Mouse (Mus musculus) lung, postnatal 0 days (tissue): ENCODE measurements around the gene Gm37240. TPM values are rescaled to one million over a fixed set of nuclear protein-coding genes. Genes with fewer than 3 reads are reported as not detected.

Experiments used
- ATAC-seq: fragments of 200-750 bp; cut with Nextera tagmentation; 2 replicates; pipeline ENCODE4 v1.8.0; 2017; ENCODE audit warnings: moderate library complexity
- DNase-seq: peaks from one replicate; pipeline ENCODE4 v3.0.0-alpha.2; 2016; ENCODE audit warnings: low spot score
- H3K27ac ChIP-seq: fragments of 300-500 bp; sonication (generic); 2 replicates; pipeline ENCODE4 v1.5.1; 2014; ENCODE audit warnings: antibody characterized with exemption, mild to moderate bottlenecking, low read length, mixed read lengths
- H3K27me3 ChIP-seq: fragments of 300-500 bp; sonication (generic); replicated peaks from 2 replicates; pipeline ENCODE4 v1.6.1; 2014; ENCODE audit warnings: low read length, mixed read lengths; ENCODE audit not compliant: insufficient read depth
- H3K36me3 ChIP-seq: fragments of 300-500 bp; sonication (generic); 2 replicates; pipeline ENCODE4 v1.6.1; 2014; ENCODE audit warnings: low read length, mixed read lengths; ENCODE audit not compliant: insufficient read depth
- H3K4me1 ChIP-seq: fragments of 300-500 bp; sonication (generic); 2 replicates; pipeline ENCODE4 v1.6.1; 2014; ENCODE audit warnings: antibody characterized with exemption, low read depth, low read length, mixed read lengths; ENCODE audit not compliant: insufficient read depth
- H3K4me2 ChIP-seq: fragments of 300-500 bp; sonication (generic); replicated peaks from 2 replicates; pipeline ENCODE4 v1.6.1; 2014; ENCODE audit warnings: low read depth, mild to moderate bottlenecking, low read length, moderate library complexity, mixed read lengths
- H3K4me3 ChIP-seq: fragments of 300-500 bp; sonication (generic); 2 replicates; pipeline ENCODE4 v1.5.1; 2014; ENCODE audit warnings: low read depth, low read length
- H3K9ac ChIP-seq: fragments of 300-500 bp; sonication (generic); replicated peaks from 2 replicates; pipeline ENCODE4 v1.6.1; 2014; ENCODE audit warnings: low read depth, mild to moderate bottlenecking
- H3K9me3 ChIP-seq: fragments of 300-500 bp; sonication (generic); 2 replicates; pipeline ENCODE4 v1.6.1; 2016; ENCODE audit warnings: low read length, mixed read lengths
- CTCF ChIP-seq: IDR thresholded peaks from 2 replicates; pipeline ENCODE4 v1.5.1; 2016; ENCODE audit warnings: antibody characterized with exemption, mild to moderate bottlenecking
- EP300 ChIP-seq: IDR thresholded peaks from 2 replicates; pipeline ENCODE4 v1.6.1; 2016; ENCODE audit warnings: antibody characterized with exemption, mild to moderate bottlenecking, control low read depth
- WGBS: fragments of 180-500 bp; shearing (Covaris S2); extraction: QIAGEN DNeasy Blood & Tissue Kit; methylation state at CpG from one replicate; pipeline ENCODE4 v1.1.7; 2014; 5-methylcytosine and 5-hydroxymethylcytosine counted together
- polyA plus RNA-seq: library from polyadenylated mRNA; unstranded; fragments of >200 nt; fragmentation: Nextera tagmentation; extraction: Ambion mirVana; gene quantifications from 2 replicates; pipeline ENCODE4 v1.2.1, GENCODE M21; 2015

Gene Gm37240
- polyA plus RNA-seq, 1 experiment from 2014 or later, result 8.9 TPM

DNA sequence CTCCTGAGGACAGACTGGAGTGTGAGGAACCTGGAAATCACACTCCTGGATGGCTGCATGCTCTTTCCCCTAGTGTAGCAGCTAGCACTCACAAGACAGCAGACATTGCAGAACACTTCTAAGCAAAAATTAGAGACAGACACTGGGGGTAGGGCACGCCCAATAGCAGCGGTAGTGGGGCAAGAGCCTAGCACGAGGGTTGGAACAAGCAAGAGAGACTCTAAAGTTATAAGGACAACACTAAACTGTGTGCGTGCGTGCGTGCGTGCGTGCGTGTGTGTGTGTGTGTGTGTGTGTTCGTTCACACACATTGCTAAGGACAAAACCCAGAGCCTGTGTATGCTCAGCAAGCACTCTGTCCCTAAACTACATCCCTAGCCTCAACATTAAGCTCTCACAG is 1386.8 kb downstream of the Gm37240 start:
- ATAC-seq, result peak; percentile 32; the same call in 1 of the 2 replicates
- Histone ChIP-seq H3K36me3 (no peaks in the 10 kb centered on the region), H3K9ac (no peak overlapping the region), H3K4me1 (no peaks in the 10 kb centered on the region), H3K27ac (no peak overlapping the region), H3K9me3 (no peaks in the 10 kb centered on the region), H3K27me3 (no peaks in the 10 kb centered on the region), H3K4me2 (no peak overlapping the region), H3K4me3 (no peak overlapping the region)
- TF ChIP-seq EP300, result no peak
- TF ChIP-seq CTCF, result no peak
- 75% methylated on average over 10 of the region's 10 CpGs for WGBS
- peak; percentile 14 for DNase-seq

DNA sequence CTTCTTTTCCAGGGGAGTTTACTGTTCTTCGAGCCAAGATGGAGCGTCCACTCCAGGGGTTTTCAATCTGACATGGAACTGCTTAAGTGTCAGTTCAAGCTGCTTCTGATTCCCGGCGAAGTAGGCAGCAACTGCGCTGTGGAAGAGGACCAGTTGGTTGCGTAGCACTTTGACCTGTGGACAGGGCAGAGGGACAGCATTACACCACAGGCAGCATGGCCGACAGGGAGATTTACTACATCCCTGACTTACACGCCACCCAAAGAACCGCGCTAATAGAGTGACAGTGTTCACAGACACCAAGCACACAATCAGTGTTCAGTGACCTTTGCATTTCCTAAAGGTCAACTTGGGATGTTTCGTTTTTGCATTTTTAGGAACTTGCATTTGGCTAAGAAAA is 1389.6 kb downstream of the Gm37240 start:
- H3K36me3 ChIP-seq, result no peaks in the 10 kb centered on the region
- TF ChIP-seq CTCF (no peak), EP300 (no peak)
- WGBS, result 82% methylated on average over 11 of the region's 11 CpGs

DNA sequence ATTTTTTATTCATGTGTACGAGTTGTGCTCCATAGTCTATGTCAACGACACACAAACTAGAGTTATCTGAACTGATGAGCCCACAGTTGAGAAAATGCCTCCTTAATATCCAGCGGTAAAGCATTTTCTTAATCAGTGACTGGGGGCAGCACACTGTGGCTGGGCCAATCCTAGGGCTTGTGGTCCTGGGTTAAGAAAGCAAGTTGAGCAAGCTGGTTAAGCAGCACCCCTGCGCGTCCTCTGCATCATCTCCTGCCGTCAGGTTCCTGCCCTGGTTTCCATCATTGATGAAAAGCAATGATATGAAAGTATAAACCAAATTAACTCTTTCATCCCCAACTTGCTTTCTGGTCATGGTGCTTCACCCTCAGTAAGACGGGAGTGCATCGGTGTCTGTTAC is 1394.7 kb downstream of the Gm37240 start:
- Histone ChIP-seq H3K9me3 (no peaks in the 10 kb centered on the region), H3K9ac (no peak overlapping the region), H3K27ac (no peak overlapping the region), H3K4me1 (no peaks in the 10 kb centered on the region), H3K27me3 (no peaks in the 10 kb centered on the region), H3K36me3 (no peaks in the 10 kb centered on the region), H3K4me3 (no peak overlapping the region), H3K4me2 (no peak overlapping the region)
- WGBS, result 81% methylated on average over 8 of the region's 8 CpGs
- DNase-seq, result no peak
- TF ChIP-seq EP300 (no peak), CTCF (no peak)
- no peak for ATAC-seq

More for the DNA sequence above, 1389.6 kb downstream of the Gm37240 start:
- DNase-seq (no peak), ATAC-seq (no peak)
- no peak overlapping the region for H3K4me3 ChIP-seq
- no peak overlapping the region for H3K4me2 ChIP-seq
- no peak overlapping the region for H3K9ac ChIP-seq
- H3K27me3 ChIP-seq, result no peaks in the 10 kb centered on the region
- no peak overlapping the region for H3K27ac ChIP-seq
- H3K9me3 ChIP-seq, result no peaks in the 10 kb centered on the region
- H3K4me1 ChIP-seq, result no peaks in the 10 kb centered on the region

DNA sequence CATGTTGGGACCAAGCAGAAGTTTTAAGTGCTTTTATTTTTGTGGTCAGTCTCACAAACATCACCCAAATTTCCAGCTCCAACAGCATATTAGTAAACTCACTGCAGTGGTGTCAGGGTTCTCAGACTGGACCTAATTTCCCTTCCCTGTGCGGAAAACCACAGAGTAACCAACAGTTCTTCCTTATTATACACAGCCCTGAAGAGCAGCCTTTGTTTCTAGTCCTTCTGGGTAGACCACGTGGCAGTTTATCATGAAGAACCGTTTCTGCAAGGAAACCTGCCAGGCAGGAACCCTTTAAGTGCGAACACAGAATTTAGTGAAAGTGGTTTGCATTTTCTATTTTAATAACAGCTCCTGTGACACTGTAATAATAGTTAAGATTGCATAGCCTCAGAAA is 1395.2 kb downstream of the Gm37240 start:
- ATAC-seq, result peak; percentile 66
- Histone ChIP-seq H3K27me3 (no peaks in the 10 kb centered on the region), H3K9ac (no peak overlapping the region), H3K9me3 (no peaks in the 10 kb centered on the region), H3K4me3 (no peak overlapping the region), H3K27ac (no peak overlapping the region), H3K4me1 (no peaks in the 10 kb centered on the region), H3K4me2 (no peak overlapping the region), H3K36me3 (no peaks in the 10 kb centered on the region)
- 45% methylated on average over 4 of the region's 4 CpGs for WGBS
- TF ChIP-seq EP300, result no peak
- TF ChIP-seq CTCF, result no peak
- peak; percentile 66 for DNase-seq

DNA sequence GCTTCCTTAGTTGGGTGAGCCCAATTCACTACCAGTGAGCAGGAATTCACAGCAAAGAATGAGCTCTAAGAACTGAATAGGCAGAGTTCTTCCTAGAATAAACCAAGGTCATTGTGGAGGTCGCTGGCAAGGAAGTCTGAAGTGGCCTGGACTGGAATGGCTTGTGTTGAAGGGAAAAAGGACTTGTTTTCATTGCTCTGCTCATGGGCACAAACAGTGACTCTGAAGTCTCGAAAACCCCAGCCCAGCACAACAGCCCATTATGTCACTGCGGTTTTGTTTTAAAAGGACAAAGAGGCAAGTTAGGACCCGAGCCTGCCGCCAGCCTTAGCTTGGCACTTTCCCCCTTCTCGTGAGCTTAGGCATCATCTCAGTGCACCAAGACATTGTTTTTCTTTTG is 1398.6 kb downstream of the Gm37240 start:
- DNase-seq (no peak), ATAC-seq (no peak)
- Histone ChIP-seq H3K36me3 (no peaks in the 10 kb centered on the region), H3K4me3 (no peak overlapping the region), H3K27me3 (no peaks in the 10 kb centered on the region), H3K4me2 (no peak overlapping the region), H3K27ac (no peak overlapping the region), H3K9me3 (no peaks in the 10 kb centered on the region), H3K9ac (no peak overlapping the region), H3K4me1 (no peaks in the 10 kb centered on the region)
- 59% methylated on average over 6 of the region's 6 CpGs for WGBS
- TF ChIP-seq CTCF (no peak), EP300 (no peak)

DNA sequence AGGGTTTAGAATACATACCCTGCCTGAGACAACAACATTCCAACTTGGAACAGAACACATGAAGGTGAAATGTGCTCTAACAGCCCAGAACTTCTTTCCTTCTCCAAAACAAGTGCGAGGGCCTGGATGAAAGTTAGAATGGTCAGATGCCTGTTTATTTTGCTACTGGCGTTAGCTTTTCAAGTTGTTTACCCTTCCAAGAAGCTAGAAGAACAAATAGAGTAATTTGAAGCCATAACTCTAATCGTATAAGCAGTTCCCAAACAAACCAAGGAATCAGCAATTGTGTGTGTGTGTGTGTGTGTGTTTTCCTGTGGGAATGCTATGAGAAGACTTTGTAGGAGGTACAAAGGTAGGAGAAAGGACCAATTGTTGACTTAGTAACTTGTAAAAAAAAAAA is 1402.4 kb downstream of the Gm37240 start:
- Histone ChIP-seq H3K4me3 (no peak overlapping the region), H3K9me3 (no peaks in the 10 kb centered on the region), H3K4me2 (no peak overlapping the region), H3K9ac (no peak overlapping the region), H3K36me3 (no peaks in the 10 kb centered on the region), H3K27ac (peak overlapping the region; percentile 73), H3K4me1 (no peaks in the 10 kb centered on the region), H3K27me3 (no peaks in the 10 kb centered on the region)
- DNase-seq (peak; percentile 75), ATAC-seq (peak; percentile 31)
- 41% methylated on average over 3 of the region's 3 CpGs for WGBS
- TF ChIP-seq EP300 (0 out of 2 replicates have a peak, but pooled peaks have one; percentile 29), CTCF (no peak)

DNA sequence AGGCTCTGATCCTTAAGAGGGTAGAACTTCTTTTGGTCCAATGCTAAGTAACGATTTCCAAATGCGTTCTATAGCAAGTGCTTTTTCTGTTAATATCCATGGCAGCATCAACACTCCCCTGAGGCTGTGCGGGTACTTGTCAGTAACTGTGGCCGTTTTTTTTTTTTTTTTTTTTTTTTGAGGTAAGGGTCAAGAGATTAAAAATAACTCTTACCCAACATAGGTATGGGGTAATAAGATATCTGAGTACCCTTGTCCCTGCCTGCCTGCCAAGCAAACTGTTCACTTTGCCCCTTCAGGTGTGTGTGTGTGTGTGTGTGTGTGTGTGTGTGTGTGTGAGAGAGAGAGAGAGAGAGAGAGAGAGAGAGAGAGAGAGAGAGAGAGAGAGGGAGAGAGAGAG is 1403.0 kb downstream of the Gm37240 start:
- Histone ChIP-seq H3K4me1 (no peaks in the 10 kb centered on the region), H3K27ac (peak overlapping the region; percentile 73; the same call in 1 of the 2 replicates), H3K27me3 (no peaks in the 10 kb centered on the region), H3K4me3 (no peak overlapping the region), H3K4me2 (no peak overlapping the region), H3K9ac (no peak overlapping the region), H3K36me3 (no peaks in the 10 kb centered on the region), H3K9me3 (no peaks in the 10 kb centered on the region)
- ATAC-seq, result peak; percentile 69
- WGBS, result 60% methylated on average over 4 of the region's 4 CpGs
- TF ChIP-seq EP300 (peak; percentile 64), CTCF (no peak)
- DNase-seq, result peak; percentile 81
